Mouse (Mus musculus) brain, embryonic 14.5 days (tissue): ENCODE results near the gene Ptbp3.

Source experiments
- CTCF ChIP-seq: fragments of 200-500 bp; IDR thresholded peaks from 2 replicates; pipeline ENCODE4 v1.5.1; 2012; ENCODE audit warnings: inconsistent platforms, mild to moderate bottlenecking, moderate library complexity, borderline replicate concordance; ENCODE audit not compliant: insufficient read depth, insufficient read length; ENCODE audit errors: extremely low read depth
- POLR2A ChIP-seq: fragments of 200-500 bp; IDR thresholded peaks from 2 replicates; pipeline ENCODE4 v1.6.1; 2012; ENCODE audit warnings: mild to moderate bottlenecking, inconsistent platforms, borderline replicate concordance; ENCODE audit not compliant: poor library complexity, insufficient read depth, insufficient read length, severe bottlenecking; ENCODE audit errors: extremely low read depth

- TF ChIP-seq CTCF (no peak), POLR2A (no peak)
Measured at GRCm38 (mm10) chr4:59555177-59555576, 6.0 kb upstream of the Ptbp3 start.
